Mouse (Mus musculus): ENCODE measurements around the gene Coro6.

The Coro6 gene

DNA sequence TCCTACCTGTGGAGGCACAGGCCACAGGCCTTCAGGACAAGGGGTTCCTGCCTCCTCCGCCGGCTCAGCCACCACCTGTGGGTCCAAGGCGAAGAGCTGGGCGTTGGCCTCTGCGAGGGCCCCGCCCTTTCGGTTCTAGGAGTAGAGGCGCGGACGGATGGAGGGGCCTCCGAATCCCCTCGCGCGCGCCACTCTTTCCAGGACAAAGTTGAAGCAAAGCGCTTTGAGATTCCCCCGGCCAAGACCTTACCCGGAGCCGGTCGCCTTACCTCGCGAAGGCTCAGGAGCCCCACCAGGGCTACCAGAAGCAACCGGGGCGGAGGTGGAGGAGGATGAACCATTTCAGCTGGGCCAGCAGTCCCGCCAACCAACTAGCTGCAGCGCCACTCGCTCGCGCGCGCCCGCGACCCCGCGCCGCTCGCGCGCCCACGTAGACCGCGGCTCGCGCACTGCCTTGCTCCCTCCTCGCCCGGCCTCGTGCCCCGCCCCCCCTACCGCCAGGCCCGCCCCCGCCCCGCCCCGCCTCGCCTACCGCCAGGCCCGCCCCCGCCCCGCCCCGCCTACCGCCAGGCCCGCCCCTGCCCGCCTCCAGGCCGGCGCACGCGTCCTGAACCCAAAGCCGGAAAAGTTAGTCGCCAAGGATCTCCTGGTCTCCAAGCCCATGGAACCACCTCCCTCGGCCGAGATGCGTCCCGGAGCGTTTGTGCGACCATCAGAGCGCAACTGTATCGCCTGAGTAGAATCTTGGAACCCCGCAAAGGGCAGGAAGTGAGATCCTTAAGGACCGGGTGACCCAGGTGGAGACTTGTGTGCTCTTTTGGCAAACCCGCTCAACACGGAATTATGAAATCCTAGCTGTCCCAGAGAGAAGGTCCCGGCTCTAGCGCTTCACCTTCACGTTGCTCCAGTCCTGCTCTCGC is 50.9 kb downstream of the Coro6 start:
- DNase-seq (ENCODE audit: low spot score in 2 of 2) = peak; percentile 46 to 65

DNA sequence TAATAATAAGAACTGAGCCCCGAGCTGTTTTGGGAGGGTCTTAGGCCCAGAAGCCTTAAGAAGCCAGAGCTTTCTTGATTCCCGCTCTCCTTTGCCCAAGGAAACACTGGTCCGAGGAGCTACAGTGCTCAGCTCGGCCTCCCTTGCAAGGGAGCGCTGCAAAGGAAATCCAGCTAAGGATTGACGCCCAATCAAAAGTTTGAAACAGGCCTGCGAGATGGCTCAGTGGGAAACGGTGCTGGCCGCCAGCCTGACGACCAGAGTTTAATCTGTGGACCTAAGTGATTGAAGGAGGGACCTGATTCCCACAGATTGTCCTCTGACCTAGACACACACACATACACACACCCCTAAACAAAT is 51.6 kb downstream of the Coro6 start:
- no peak for DNase-seq (ENCODE audit: low spot score in 2 of 2)

DNA sequence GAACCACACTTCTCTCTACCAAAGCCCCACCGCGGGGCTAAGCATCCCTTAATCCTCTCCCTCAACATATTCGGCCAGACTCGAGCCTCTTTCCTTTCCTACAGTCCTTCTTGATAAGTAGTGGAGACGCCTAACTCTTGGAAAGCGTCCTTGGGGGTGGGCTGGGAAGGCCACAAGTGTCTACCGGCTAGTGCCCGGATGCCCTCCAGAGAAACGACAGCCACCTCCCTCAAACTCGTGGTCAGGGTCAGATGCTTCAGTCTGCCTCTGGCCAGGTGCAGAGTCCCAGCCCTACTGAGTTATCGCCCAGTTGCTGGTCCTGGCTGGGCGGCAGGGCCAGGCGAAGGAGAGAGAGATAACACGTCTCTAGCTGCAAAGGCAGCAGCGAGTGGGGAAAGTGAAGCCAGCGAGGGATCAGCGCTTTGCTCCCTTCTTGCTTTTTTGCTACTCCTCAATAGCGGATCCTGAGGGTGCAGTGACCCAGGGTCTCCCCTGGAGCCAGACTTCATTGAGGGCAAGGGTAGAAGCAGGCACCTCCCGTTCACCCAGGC is 52.1 kb downstream of the Coro6 start:
- DNase-seq (ENCODE audit: low spot score in 2 of 2) = no peak

DNA sequence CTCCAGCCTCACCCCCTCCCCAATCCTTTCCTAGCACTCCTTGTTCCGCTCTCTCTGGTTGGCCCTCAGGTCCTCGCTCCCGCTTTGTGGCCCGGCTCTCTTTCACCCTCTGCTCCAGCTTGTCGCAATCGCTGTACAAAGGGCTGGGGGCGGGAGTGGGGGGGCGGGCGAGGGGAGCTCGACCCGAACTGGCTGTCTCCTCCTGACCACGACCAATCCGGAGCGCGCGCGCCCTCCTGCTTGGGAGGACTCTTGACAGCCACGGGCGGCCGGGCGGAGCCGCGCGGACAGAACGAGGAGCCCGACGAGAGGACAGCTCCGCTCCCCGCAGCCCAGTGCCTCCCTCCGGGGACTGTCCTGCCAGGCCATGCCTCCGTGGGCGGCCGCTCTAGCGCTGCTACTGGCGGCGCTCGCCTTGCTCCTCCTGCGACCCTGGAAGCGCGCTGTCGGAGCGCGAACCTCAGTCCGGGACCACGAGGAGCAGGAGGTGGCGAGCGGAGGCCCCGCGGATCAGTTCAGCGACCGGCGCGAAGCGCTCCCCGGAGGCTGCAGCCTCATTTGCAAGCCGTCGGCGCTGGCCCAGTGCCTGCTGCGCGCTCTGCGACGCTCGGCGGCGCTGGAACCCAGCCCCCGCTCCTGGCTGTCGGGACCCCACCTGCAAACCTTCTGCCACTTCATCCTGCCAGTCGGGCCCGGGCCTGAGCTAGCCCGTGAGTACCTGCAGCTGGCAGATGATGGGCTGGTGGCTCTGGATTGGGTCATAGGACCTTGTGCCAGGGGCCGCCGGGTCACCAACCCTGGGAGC is 52.8 kb downstream of the Coro6 start, which contains the start of gene Abhd15:
Gene Abhd15, plus strand, starts transcription at position 290 of the 805 bp plus-strand sequence.
- peak in 1 of 2 experiments; percentile 62 for DNase-seq (ENCODE audit: low spot score in 2 of 2)

DNA sequence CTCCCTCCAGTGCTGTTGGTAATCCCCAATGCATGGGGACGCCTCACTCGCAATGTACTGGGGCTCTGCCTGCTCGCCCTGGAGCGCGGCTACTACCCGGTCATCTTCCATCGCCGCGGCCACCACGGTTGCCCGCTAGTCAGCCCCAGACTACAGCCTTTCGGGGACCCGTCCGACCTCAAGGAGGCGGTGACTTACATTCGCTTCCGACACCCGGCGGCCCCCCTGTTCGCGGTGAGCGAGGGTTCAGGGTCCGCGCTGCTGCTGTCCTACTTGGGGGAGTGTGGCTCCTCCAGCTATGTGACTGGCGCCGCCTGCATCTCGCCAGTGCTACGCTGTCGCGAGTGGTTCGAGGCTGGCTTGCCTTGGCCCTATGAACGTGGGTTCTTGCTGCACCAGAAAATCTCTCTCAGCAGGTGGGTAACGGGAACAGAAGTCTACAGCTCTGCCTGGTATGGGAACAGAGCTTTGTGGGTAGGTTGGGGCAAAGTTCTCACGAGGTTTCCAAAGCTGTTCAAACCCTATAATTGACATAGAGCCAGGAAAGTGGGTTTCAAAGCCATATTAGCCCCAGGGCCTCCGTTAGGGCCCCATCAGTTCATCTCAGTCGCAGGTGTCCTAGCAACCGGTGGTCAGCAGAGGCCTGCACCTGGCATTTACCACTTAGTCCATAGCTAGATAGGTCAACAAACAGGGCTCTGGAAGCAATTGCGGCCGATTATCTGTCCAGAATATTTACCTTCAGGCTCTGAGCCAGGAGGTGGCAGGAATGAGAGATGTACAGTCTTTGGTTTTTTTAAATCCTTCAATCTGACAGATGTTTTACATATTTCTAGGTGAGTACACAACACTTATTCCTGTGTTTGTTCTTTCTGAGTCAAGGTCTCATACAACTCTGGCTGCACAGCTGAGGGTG is 53.7 kb downstream of the Coro6 start, which contains the start of gene Trp53i13:
Gene Trp53i13, minus strand, starts transcription at position 344 of the 916 bp plus-strand sequence.
- DNase-seq (ENCODE audit: low spot score in 2 of 2) = no peak

DNA sequence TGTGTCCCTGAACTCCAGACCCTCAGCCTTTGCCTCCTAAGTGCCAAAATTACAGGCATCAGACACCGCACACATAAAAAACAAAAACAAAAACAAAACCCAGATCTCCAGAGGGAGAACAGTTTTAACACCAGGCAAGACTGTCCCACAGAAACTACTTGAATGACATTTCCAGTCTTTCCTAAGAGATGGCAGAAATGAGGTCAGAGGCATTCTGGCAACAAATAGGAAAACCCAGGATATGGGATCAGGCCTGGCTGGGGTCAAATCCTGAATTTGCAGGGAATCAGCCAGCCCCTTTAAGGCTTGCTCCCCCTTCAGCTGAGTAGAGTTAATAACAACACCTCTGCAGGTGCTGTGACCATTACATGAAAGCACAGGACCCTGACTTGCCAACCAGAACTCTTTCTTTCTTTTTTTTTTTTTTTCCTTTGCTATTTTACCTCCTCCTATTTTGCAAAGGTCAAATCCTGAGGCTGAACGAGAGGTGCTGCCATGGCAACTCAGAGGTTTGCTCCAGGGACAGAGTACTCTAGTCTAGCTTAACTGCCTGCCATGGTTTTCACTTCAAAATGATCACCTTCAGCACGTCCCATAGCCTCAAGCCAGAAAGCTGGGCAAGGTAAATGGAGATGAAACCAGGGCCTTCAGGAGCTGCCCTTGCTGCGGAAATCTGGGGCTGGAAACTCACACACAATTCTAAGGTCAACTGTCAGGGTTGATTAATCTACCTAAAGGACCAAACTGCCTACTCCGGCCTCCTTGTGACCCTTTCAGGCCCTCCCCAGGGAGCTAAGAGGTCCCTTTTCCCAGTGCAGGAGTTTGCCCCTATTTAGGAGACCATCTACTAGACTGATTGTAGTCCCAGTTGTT is 54.6 kb downstream of the Coro6 start:
- DNase-seq (ENCODE audit: low spot score in 2 of 2) = no peak

DNA sequence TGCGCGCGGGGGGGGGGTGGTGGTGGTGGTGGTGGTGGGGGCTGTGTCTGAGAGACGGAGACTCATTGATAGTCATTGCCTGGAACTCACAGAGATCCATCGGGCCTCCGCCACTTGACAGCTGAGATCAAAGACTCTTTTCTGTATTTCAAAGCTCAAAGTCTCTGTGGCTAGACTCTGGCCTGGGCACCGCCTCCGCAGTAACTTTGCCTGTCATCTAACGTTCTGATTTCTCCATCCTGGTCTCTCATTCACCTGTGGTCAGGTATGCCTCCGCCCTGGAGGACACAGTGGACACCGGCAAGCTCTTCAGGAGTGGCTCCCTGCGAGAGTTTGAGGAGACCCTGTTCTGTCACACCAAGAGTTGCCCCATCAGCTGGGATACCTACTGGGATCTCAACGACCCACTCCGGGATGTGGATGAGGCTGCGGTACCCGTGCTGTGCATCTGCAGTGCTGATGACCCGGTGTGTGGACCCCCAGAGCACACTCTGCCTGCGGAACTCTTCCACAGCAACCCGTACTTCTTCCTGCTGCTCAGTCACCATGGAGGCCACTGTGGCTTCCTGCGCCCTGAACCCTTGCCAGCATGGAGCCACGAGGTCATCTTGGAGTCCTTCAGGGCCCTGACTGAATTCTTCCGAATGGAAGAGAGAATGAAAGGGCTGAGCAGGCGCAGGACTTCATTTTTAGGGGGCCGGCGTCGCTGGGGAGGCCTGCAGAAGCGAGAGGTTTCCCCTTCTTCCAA is 56.0 kb downstream of the Coro6 start:
- no peak for DNase-seq (ENCODE audit: low spot score in 2 of 2)

DNA sequence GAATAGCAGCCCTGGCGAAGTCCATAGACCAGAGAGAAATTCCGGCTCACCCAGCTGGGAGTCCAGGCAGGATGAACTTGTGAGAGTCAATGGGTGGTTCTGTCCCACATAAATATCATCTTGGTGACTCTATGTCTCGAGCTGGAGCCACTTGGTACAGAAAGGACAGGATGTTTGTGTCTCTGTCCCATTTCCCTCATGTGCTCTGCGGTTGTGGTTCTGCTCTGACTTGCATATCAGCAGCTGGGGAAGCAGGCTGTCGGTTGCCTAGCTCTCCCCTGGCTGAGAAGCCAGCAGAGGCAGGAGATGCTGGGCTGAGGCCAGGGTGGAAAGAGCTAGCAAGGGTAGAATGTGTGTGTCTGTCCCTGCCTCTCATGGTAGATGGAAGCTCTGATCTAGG is 56.8 kb downstream of the Coro6 start, which contains the start of gene Gm10392:
Gene Gm10392, minus strand, starts transcription at position 156 of the 400 bp plus-strand sequence.
- no peak for DNase-seq (ENCODE audit: low spot score in 2 of 2)
